Mouse (Mus musculus) forebrain, embryonic 16.5 days (tissue): ENCODE results near the gene Tctex1d2. TPM values are rescaled to one million over a fixed set of nuclear protein-coding genes. Genes with fewer than 3 reads are reported as not detected.

ENCODE experiments used
- ATAC-seq: fragments of 200-750 bp; cut with Nextera tagmentation; 2 replicates; pipeline ENCODE4 v1.8.0; 2017; ENCODE audit warnings: mild to moderate bottlenecking, moderate library complexity
- H3K27ac ChIP-seq: fragments of 300-500 bp; sonication (generic); 2 replicates; pipeline ENCODE4 v1.5.1; 2014; ENCODE audit warnings: low read length, control low read depth
- H3K27me3 ChIP-seq: fragments of 300-500 bp; sonication (generic); replicated peaks from 2 replicates; pipeline ENCODE4 v1.6.1; 2014; ENCODE audit warnings: low read length; ENCODE audit not compliant: control insufficient read depth, insufficient read depth
- H3K36me3 ChIP-seq: fragments of 300-500 bp; sonication (generic); 2 replicates; pipeline ENCODE4 v1.6.1; 2014; ENCODE audit not compliant: control insufficient read depth, insufficient read depth
- H3K4me1 ChIP-seq: fragments of 300-500 bp; sonication (generic); replicated peaks from 2 replicates; pipeline ENCODE4 v1.6.1; 2014; ENCODE audit warnings: low read length; ENCODE audit not compliant: control insufficient read depth, insufficient read depth
- H3K4me2 ChIP-seq: fragments of 300-500 bp; sonication (generic); 2 replicates; pipeline ENCODE4 v1.6.1; 2014; ENCODE audit warnings: mild to moderate bottlenecking, low read length, control low read depth
- H3K4me3 ChIP-seq: fragments of 300-500 bp; sonication (generic); replicated peaks from 2 replicates; pipeline ENCODE4 v1.5.1; 2014; ENCODE audit warnings: mild to moderate bottlenecking, low read length, control low read depth
- H3K9ac ChIP-seq: fragments of 300-500 bp; sonication (generic); replicated peaks from 2 replicates; pipeline ENCODE4 v1.6.1; 2014; ENCODE audit warnings: low read depth, low read length, control low read depth
- H3K9me3 ChIP-seq: fragments of 300-500 bp; sonication (generic); 2 replicates; pipeline ENCODE4 v1.6.1; 2016; ENCODE audit warnings: low read length; ENCODE audit not compliant: control insufficient read depth
- WGBS: fragments of 180-500 bp; shearing (Covaris S2); extraction: QIAGEN DNeasy Blood & Tissue Kit; methylation state at CpG from one replicate; pipeline ENCODE4 v1.1.7; 2014; 5-methylcytosine and 5-hydroxymethylcytosine counted together
- polyA plus RNA-seq: library from polyadenylated mRNA; unstranded; fragments of >200 nt; fragmentation: Nextera tagmentation; extraction: Ambion mirVana; gene quantifications from 2 replicates; pipeline ENCODE4 v1.2.1, GENCODE M21; 2015

Tctex1d2 gene
- polyA plus RNA-seq, 1 experiment from 2014 or later, result 35.0 TPM

DNA sequence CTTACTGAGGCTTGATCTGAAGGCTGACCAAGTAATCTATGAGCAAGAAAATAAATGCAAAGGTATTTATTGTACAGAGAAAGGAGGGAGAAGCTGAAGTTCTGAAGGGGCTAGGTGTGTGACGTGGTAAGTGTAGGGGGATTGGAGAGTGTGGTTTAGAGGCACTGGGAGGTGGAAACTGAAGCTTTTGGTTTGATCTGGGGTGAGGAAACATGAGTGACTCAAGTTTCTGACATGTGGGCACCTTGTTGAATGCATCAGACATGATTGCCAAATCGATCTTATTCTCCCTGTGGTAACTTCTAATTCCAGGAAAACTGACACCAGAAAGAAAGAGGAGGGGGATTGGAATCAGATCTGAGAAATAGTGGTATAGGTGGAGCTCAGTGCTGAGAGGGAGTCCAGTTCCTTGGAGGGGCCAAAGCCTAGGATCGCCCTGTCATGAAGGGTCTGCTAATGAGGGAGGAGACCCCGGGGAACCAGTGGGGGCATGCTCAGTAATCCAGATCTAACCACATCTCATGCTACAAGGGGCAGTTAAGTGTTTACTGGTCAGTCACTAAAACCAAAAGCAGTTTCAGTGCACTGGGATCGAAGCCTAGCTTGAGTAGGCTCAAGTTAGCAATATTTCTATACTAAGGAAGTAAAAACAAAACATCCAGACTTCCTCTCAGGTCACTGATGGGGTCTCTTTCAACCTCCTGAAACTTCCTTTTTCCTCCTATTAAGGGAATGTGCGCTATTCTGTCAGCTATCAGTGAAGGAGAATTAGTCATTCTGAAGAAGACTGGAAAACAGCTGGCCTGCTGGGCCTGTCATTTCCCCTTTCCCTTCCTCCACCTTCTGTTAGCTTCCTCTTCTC, 23.6 kb upstream of the Tctex1d2 start:
- Histone ChIP-seq H3K36me3 (peaks cover 3% of the 10 kb centered on the region; the same call in 1 of the 2 replicates), H3K27me3 (no peaks in the 10 kb centered on the region), H3K27ac (no peak overlapping the region), H3K9ac (no peak overlapping the region), H3K4me1 (no peaks in the 10 kb centered on the region), H3K4me2 (no peak overlapping the region), H3K4me3 (no peak overlapping the region), H3K9me3 (no peaks in the 10 kb centered on the region)
- no peak for ATAC-seq
- WGBS, result 74% methylated on average over 6 of the region's 6 CpGs

DNA sequence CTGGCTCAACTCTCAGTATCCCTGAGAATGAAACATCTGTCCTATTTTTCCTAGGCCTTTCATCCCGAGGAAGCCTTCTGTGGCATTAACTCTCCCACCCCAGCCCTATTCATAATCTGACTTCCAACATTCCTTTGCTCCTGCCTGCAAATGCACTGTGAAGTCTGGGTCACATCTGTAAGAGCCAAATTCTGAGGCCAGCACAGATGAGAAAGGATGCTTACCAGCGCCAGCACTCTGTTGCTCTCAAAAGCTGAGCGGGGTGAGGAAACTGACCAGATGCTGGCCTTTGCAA, 23.0 kb upstream of the Tctex1d2 start:
- whole genome bisulfite sequencing, result 67% methylated on average over 3 of the region's 3 CpGs
- no peak overlapping the region for H3K4me2 ChIP-seq
- H3K27ac ChIP-seq, result no peak overlapping the region
- no peaks in the 10 kb centered on the region for H3K4me1 ChIP-seq
- peaks cover 1% of the 10 kb centered on the region; the same call in 1 of the 2 replicates for H3K36me3 ChIP-seq
- no peaks in the 10 kb centered on the region for H3K27me3 ChIP-seq
- no peak overlapping the region for H3K4me3 ChIP-seq
- no peak overlapping the region for H3K9ac ChIP-seq
- no peak for ATAC-seq
- no peaks in the 10 kb centered on the region for H3K9me3 ChIP-seq

DNA sequence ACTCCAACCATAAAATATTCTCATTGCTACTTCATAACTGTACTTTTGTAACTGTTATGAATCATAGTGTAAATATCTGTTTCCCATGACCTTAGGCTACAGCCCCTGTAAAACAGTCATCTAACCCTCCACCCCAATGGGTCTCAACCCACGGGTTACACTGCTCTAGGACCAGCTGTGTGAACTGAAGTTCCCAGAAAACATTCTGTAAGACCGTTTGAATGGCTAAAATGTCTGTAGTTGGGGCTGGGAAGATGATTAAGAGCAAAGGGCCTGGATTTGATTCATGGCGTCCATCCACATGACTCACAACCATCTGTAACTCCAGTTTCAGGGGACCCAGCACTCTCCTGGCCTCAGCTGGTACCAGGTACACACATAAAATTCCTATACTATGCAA, 21.3 kb upstream of the Tctex1d2 start:
- 75% methylated on average over 3 of the region's 3 CpGs for WGBS
- ATAC-seq, result no peak

GRCm38 (mm10) chr16:32400267-32400666, 19.2 kb upstream of the Tctex1d2 start, which contains the start of gene Tm4sf19:
Tm4sf19 (plus strand) TSS chr16:32400506.
- Histone ChIP-seq H3K27me3 (no peaks in the 10 kb centered on the region), H3K9ac (no peak within 1 kb of the TSS), H3K4me3 (no peak within 1 kb of the TSS), H3K27ac (no peak within 1 kb of the TSS), H3K9me3 (no peaks in the 10 kb centered on the region), H3K4me1 (no peaks in the 10 kb centered on the region), H3K4me2 (no peak within 1 kb of the TSS), H3K36me3 (no peaks in the 10 kb centered on the region)
- no peak for ATAC-seq
- 90% methylated on average over 7 of the region's 7 CpGs for WGBS

More for the DNA sequence above, 21.3 kb upstream of the Tctex1d2 start:
- Histone ChIP-seq H3K9me3 (no peaks in the 10 kb centered on the region), H3K4me1 (no peaks in the 10 kb centered on the region), H3K9ac (no peak overlapping the region), H3K4me2 (no peak overlapping the region), H3K27ac (no peak overlapping the region), H3K36me3 (no peaks in the 10 kb centered on the region), H3K4me3 (no peak overlapping the region), H3K27me3 (no peaks in the 10 kb centered on the region)

DNA sequence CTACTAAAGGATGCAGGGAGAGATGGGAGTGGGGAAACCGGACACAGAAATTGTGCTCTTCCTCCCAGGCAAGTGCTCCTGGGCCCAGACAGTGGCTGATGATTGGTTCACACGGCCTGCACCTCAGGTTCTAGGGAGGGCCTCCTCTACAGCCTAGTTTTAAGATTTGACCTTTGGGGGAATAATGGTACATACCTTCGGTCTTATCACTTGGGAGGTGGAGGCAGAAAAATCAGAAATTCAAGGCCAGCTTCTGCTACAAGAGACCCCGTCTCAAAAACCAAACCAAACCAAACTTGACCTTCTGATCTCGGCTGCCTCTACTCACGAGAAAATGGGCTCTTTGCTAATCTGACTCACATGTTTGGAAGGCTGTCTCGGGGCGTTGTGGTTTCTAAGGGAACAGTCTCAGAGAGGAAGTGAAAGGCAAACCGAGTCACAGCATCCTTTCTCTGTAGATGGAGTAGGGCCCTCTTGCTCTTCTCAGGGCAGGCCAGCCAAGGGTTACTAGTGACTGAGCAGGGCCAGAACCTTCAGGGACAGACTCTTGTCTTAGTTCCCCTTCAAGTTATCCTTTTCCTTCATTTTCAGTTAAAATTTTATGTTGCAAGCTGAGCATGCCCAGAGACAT, 18.1 kb upstream of the Tctex1d2 start:
- Histone ChIP-seq H3K4me1 (no peaks in the 10 kb centered on the region), H3K9ac (no peak overlapping the region), H3K27ac (no peak overlapping the region), H3K36me3 (no peaks in the 10 kb centered on the region), H3K4me3 (no peak overlapping the region), H3K4me2 (no peak overlapping the region), H3K27me3 (no peaks in the 10 kb centered on the region), H3K9me3 (no peaks in the 10 kb centered on the region)
- 84% methylated on average over 9 of the region's 9 CpGs for WGBS
- no peak for ATAC-seq

DNA sequence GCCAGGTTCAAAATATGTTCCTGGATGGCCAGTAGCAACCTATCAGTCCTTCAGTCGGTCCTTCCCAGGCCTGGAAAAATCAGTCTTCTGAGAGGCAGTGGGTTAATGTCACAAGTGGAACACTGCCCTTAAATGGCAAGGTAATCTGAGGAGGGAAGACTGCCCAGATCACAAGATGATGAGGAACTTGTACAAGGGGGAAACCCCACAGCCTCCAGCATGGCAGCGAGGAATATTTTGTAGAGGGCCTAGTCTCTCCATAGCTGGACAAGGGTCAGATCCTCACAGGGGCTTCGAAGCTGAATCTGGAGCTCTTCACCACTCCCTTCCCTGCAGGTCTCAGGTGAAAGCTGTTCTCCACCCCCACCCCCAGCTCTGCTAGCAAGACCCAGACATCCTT, 16.7 kb upstream of the Tctex1d2 start:
- 86% methylated on average over 3 of the region's 3 CpGs for WGBS
- H3K4me1 ChIP-seq, result no peaks in the 10 kb centered on the region
- no peaks in the 10 kb centered on the region for H3K27me3 ChIP-seq
- H3K27ac ChIP-seq, result no peak overlapping the region
- no peak overlapping the region for H3K4me2 ChIP-seq
- H3K36me3 ChIP-seq, result no peaks in the 10 kb centered on the region
- H3K9me3 ChIP-seq, result no peaks in the 10 kb centered on the region
- H3K4me3 ChIP-seq, result no peak overlapping the region
- no peak overlapping the region for H3K9ac ChIP-seq
- ATAC-seq, result no peak

- H3K4me2 ChIP-seq, result no peak overlapping the region
- no peak overlapping the region for H3K4me3 ChIP-seq
- H3K9me3 ChIP-seq, result no peaks in the 10 kb centered on the region
- no peak overlapping the region for H3K27ac ChIP-seq
- 91% methylated on average over 9 of the region's 9 CpGs for WGBS
- H3K36me3 ChIP-seq, result no peaks in the 10 kb centered on the region
- ATAC-seq, result no peak
- H3K9ac ChIP-seq, result no peak overlapping the region
- H3K27me3 ChIP-seq, result no peaks in the 10 kb centered on the region
- H3K4me1 ChIP-seq, result no peaks in the 10 kb centered on the region
Observed at GRCm38 (mm10) chr16:32405716-32406115, 13.8 kb upstream of the Tctex1d2 start.

DNA sequence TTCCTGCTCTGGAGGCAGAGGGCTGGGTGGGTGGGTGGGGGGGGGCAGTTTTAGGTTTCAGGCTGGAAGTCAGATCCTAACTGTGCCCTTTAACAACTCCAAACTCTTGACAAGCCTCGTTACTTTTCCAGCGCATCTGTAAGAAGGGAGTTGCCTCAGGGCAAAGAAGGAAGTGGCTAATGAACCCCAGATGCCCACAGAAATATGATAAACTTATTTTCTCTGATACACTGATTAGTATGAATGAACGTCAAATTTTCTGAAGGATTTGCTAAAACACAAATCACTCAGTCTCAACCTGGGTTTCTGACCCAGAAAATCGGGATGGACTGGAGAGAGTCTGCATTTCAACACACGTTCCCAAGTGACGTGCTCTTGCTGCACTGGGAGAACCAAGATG, 12.8 kb upstream of the Tctex1d2 start:
- Histone ChIP-seq H3K4me2 (no peak overlapping the region), H3K9me3 (no peaks in the 10 kb centered on the region), H3K36me3 (no peaks in the 10 kb centered on the region), H3K4me1 (no peaks in the 10 kb centered on the region), H3K9ac (no peak overlapping the region), H3K27me3 (no peaks in the 10 kb centered on the region), H3K4me3 (no peak overlapping the region), H3K27ac (no peak overlapping the region)
- WGBS, result 77% methylated on average over 6 of the region's 6 CpGs
- no peak for ATAC-seq

- ATAC-seq, result no peak
- no peaks in the 10 kb centered on the region for H3K9me3 ChIP-seq
- no peak overlapping the region for H3K4me2 ChIP-seq
- H3K27me3 ChIP-seq, result no peaks in the 10 kb centered on the region
- no peak overlapping the region for H3K9ac ChIP-seq
- H3K27ac ChIP-seq, result no peak overlapping the region
- no peak overlapping the region for H3K4me3 ChIP-seq
- 86% methylated on average over 10 of the region's 10 CpGs for WGBS
- H3K36me3 ChIP-seq, result no peaks in the 10 kb centered on the region
- H3K4me1 ChIP-seq, result no peaks in the 10 kb centered on the region
Observed at GRCm38 (mm10) chr16:32407730-32408129, 11.8 kb upstream of the Tctex1d2 start.
